Mouse (Mus musculus) small intestine, adult 2 months (tissue): ENCODE measurements around the gene Tjp1.

Source experiments
- CTCF ChIP-seq: fragments of 200-500 bp; IDR thresholded peaks from 2 replicates; pipeline ENCODE4 v1.5.1; 2012; ENCODE audit warnings: low read depth, mild to moderate bottlenecking, control low read depth, inconsistent platforms, low read length, moderate library complexity, mixed read lengths; ENCODE audit not compliant: insufficient replicate concordance, insufficient read length; ENCODE audit errors: extremely low read depth
- POLR2A ChIP-seq: fragments of 200-500 bp; IDR thresholded peaks from 2 replicates; pipeline ENCODE4 v1.6.1; 2012; ENCODE audit warnings: low read depth, mild to moderate bottlenecking, control low read depth, inconsistent platforms, low read length, moderate library complexity

DNA sequence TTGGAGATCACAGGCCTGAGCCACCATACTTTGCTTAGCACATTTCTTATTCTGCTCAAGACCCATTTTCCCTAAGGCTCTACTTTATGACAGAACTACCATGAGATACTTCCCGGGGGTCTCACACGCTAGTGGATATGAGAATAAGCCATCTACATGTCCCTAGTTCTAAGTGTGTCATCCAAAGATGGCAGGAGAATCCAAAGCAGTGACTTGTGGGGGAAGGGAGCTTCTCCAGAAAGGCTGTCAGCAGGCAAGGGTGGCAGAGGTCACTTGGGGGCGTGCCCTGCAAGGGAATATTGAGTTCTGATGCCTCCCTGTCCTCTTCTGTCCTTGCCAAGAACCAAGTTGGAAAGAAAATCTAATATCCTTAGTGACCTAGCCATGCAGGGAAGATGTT is 150.1 kb downstream of the Tjp1 start:
- TF ChIP-seq CTCF (no peak), POLR2A (no peak)
